Mouse (Mus musculus): Measurements from ENCODE around the gene Arl15. TPM values are rescaled to one million over a fixed set of nuclear protein-coding genes. Genes with fewer than 3 reads are reported as not detected.

Gene Arl15
- polyA plus RNA-seq, 1 experiment from 2014 or later, result 14.6 TPM

DNA sequence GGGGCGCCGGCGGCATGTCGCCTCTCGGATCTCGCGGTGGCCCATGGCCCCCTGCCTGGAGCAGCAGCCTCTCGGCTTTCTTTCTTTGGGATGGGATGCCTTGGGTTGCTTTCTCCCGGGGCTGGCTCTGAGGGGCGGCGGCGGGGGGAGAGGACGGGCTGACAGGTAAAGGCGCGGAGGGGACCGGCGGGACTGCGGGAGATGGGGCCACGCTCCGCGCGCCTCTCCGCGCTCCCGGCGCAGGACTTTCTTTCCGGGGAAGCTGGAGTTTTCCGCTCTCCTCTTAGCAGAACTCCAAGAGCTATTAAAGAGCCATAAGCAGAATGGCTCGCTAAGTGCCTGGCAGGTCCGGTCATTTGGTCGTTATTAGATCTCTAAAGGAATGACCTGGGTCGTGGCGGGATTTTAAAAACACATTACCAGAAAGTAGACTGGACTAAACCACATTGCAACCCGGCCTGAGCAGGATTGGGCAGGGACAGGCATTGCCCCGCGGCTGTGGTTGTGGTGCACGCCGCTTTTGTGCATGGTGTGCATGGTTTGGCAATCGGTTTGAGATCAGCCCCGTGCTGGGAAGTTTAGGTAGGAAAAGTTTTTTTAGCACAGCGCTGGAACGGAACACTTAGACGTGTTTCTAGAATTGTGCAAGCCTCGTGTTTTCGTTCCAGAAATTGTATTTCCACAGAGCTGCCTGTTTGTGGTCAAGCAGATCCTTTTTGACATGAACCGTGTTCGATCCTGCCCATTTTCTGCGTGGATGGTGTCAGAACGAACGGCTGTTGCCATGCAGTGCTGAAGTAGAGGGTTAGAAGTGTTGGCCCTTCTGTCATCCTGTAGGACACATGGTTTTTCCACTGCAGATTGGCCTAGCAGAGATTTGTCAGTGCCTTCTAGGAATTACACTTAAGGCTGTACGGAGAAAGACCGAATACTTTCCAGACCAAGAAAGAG, 675 bp downstream of the Arl15 start:
- Histone ChIP-seq H3K9me3 (ENCODE audit: control insufficient read depth, low read length) (no peaks in the 10 kb centered on the region), H3K27ac (ENCODE audit: low read depth, low read length) (peak overlapping the region; percentile 90), H3K4me3 (ENCODE audit: low read depth, low read length) (peak overlapping the region; percentile 77), H3K36me3 (ENCODE audit: control insufficient read depth, insufficient read depth, low read length) (no peaks in the 10 kb centered on the region), H3K4me2 (ENCODE audit: low read depth, low read length, severe bottlenecking) (peak overlapping the region; percentile 78), H3K27me3 (ENCODE audit: control insufficient read depth, insufficient read depth, low read length) (no peaks in the 10 kb centered on the region), H3K4me1 (replicated peaks; ENCODE audit: control insufficient read depth, insufficient read depth, low read length) (peaks cover 2% of the 10 kb centered on the region; the same call in 1 of the 2 replicates), H3K9ac (ENCODE audit: low read length) (peak overlapping the region; percentile 88)
- ATAC-seq (replicated peaks; ENCODE audit: low FRiP score) (peak; percentile 60), DNase-seq (ENCODE audit: low spot score) (peak; percentile 82)
- 3% methylated on average over 52 of the region's 52 CpGs for WGBS

GRCm38 (mm10) chr13:113797378-113797777, 3.1 kb downstream of the Arl15 start:
- WGBS, result 95% methylated on average over 6 of the region's 6 CpGs
- no peak overlapping the region for H3K4me2 ChIP-seq (ENCODE audit: low read depth, low read length, severe bottlenecking)
- no peaks in the 10 kb centered on the region for H3K36me3 ChIP-seq (ENCODE audit: control insufficient read depth, insufficient read depth, low read length)
- no peak overlapping the region for H3K9ac ChIP-seq (ENCODE audit: low read length)
- H3K4me1 ChIP-seq (replicated peaks; ENCODE audit: control insufficient read depth, insufficient read depth, low read length), result peaks cover 2% of the 10 kb centered on the region; the same call in 1 of the 2 replicates
- no peak overlapping the region for H3K27ac ChIP-seq (ENCODE audit: low read depth, low read length)
- H3K9me3 ChIP-seq (ENCODE audit: control insufficient read depth, low read length), result no peaks in the 10 kb centered on the region
- DNase-seq (ENCODE audit: low spot score), result no peak
- no peaks in the 10 kb centered on the region for H3K27me3 ChIP-seq (ENCODE audit: control insufficient read depth, insufficient read depth, low read length)
- ATAC-seq (replicated peaks; ENCODE audit: low FRiP score), result no peak
- H3K4me3 ChIP-seq (ENCODE audit: low read depth, low read length), result no peak overlapping the region

DNA sequence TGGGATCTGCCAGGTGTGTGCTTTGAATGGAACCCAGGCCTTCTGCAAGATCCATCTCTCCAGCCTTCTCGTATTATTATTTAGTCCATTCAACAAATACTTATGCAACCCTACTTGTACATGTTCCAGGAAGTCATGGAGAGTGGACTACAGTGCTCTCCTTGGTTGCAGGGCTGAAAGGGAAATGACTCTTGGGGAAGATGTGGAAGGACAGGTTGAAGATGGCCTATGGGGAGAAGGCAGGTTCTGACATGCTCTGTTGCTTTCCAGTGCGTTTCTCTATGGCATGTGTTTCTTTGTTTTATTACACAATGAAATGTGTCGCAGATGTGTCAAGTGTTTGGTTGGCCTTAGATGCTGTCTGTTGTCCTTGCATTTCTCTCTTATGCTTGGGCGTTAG, 5.1 kb downstream of the Arl15 start:
- H3K27me3 ChIP-seq (ENCODE audit: control insufficient read depth, insufficient read depth, low read length), result no peaks in the 10 kb centered on the region
- no peaks in the 10 kb centered on the region for H3K9me3 ChIP-seq (ENCODE audit: control insufficient read depth, low read length)
- H3K4me2 ChIP-seq (ENCODE audit: low read depth, low read length, severe bottlenecking), result no peak overlapping the region
- ATAC-seq (replicated peaks; ENCODE audit: low FRiP score) (no peak), DNase-seq (ENCODE audit: low spot score) (no peak)
- H3K4me3 ChIP-seq (ENCODE audit: low read depth, low read length), result no peak overlapping the region
- H3K4me1 ChIP-seq (replicated peaks; ENCODE audit: control insufficient read depth, insufficient read depth, low read length), result peaks cover 2% of the 10 kb centered on the region; the same call in 1 of the 2 replicates
- no peaks in the 10 kb centered on the region for H3K36me3 ChIP-seq (ENCODE audit: control insufficient read depth, insufficient read depth, low read length)
- 85% methylated on average over 4 of the region's 4 CpGs for WGBS
- no peak overlapping the region for H3K27ac ChIP-seq (ENCODE audit: low read depth, low read length)
- no peak overlapping the region for H3K9ac ChIP-seq (ENCODE audit: low read length)

GRCm38 (mm10) chr13:113800246-113800645, 5.9 kb downstream of the Arl15 start:
- H3K4me1 ChIP-seq (replicated peaks; ENCODE audit: control insufficient read depth, insufficient read depth, low read length), result peaks cover 2% of the 10 kb centered on the region; the same call in 1 of the 2 replicates
- 92% methylated on average over 4 of the region's 4 CpGs for WGBS
- DNase-seq (ENCODE audit: low spot score) (no peak), ATAC-seq (replicated peaks; ENCODE audit: low FRiP score) (no peak)
- H3K4me2 ChIP-seq (ENCODE audit: low read depth, low read length, severe bottlenecking), result no peak overlapping the region
- H3K9me3 ChIP-seq (ENCODE audit: control insufficient read depth, low read length), result no peaks in the 10 kb centered on the region
- H3K4me3 ChIP-seq (ENCODE audit: low read depth, low read length), result no peak overlapping the region
- H3K27ac ChIP-seq (ENCODE audit: low read depth, low read length), result no peak overlapping the region
- H3K36me3 ChIP-seq (ENCODE audit: control insufficient read depth, insufficient read depth, low read length), result no peaks in the 10 kb centered on the region
- H3K27me3 ChIP-seq (ENCODE audit: control insufficient read depth, insufficient read depth, low read length), result no peaks in the 10 kb centered on the region
- H3K9ac ChIP-seq (ENCODE audit: low read length), result no peak overlapping the region

DNA sequence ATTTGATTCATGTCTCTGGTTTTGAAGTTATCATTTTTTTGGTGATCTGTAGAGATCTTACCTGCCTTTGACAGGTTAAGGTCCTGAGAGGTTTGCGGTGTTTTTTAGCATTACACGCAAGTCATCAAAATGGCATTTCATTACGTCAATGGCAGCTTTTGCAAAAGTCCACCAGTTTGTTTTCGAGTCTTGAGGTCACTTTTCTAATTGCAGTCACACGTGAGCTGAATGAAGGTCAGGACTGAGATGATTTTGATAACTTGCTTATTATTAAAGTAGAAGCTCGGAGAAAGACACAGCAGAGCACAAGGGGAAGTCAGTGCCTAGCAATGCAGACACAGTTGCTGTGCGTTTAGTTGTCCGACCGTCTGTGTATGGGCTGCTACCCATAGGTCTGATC, 8.3 kb downstream of the Arl15 start:
- H3K27ac ChIP-seq (ENCODE audit: low read depth, low read length), result no peak overlapping the region
- no peak overlapping the region for H3K9ac ChIP-seq (ENCODE audit: low read length)
- H3K27me3 ChIP-seq (ENCODE audit: control insufficient read depth, insufficient read depth, low read length), result no peaks in the 10 kb centered on the region
- H3K4me2 ChIP-seq (ENCODE audit: low read depth, low read length, severe bottlenecking), result no peak overlapping the region
- DNase-seq (ENCODE audit: low spot score) (no peak), ATAC-seq (replicated peaks; ENCODE audit: low FRiP score) (no peak)
- H3K4me1 ChIP-seq (replicated peaks; ENCODE audit: control insufficient read depth, insufficient read depth, low read length), result no peaks in the 10 kb centered on the region
- H3K4me3 ChIP-seq (ENCODE audit: low read depth, low read length), result no peak overlapping the region
- 94% methylated on average over 9 of the region's 9 CpGs for WGBS
- no peaks in the 10 kb centered on the region for H3K36me3 ChIP-seq (ENCODE audit: control insufficient read depth, insufficient read depth, low read length)
- H3K9me3 ChIP-seq (ENCODE audit: control insufficient read depth, low read length), result no peaks in the 10 kb centered on the region

DNA sequence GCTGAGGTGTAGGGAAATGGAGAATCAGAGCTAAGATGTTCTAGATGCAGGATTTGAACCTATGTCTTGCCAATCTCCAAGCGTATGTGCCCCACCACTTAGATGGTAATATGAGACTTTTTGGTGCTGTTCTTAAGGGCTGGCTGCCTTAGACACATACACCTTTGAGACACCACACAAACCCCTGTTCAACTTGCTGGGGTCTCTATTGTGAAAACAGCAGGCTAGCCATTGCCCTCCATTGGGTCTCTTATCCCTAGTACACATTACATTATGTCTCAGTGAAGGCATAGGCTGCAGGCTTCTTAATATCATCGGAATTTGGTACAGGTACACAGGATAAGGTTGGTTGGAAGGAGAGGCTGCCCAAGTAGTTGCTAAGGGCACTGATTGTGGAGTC, 16.8 kb downstream of the Arl15 start:
- Histone ChIP-seq H3K4me2 (ENCODE audit: low read depth, low read length, severe bottlenecking) (no peak overlapping the region), H3K9me3 (ENCODE audit: control insufficient read depth, low read length) (no peaks in the 10 kb centered on the region), H3K36me3 (ENCODE audit: control insufficient read depth, insufficient read depth, low read length) (no peaks in the 10 kb centered on the region), H3K27ac (ENCODE audit: low read depth, low read length) (no peak overlapping the region), H3K4me3 (ENCODE audit: low read depth, low read length) (no peak overlapping the region), H3K27me3 (ENCODE audit: control insufficient read depth, insufficient read depth, low read length) (no peaks in the 10 kb centered on the region), H3K4me1 (replicated peaks; ENCODE audit: control insufficient read depth, insufficient read depth, low read length) (peaks cover 3% of the 10 kb centered on the region; the same call in 1 of the 2 replicates), H3K9ac (ENCODE audit: low read length) (no peak overlapping the region)
- no peak for ATAC-seq (replicated peaks; ENCODE audit: low FRiP score)
- DNase-seq (ENCODE audit: low spot score), result no peak
- WGBS, result 96% methylated on average over 2 of the region's 2 CpGs

DNA sequence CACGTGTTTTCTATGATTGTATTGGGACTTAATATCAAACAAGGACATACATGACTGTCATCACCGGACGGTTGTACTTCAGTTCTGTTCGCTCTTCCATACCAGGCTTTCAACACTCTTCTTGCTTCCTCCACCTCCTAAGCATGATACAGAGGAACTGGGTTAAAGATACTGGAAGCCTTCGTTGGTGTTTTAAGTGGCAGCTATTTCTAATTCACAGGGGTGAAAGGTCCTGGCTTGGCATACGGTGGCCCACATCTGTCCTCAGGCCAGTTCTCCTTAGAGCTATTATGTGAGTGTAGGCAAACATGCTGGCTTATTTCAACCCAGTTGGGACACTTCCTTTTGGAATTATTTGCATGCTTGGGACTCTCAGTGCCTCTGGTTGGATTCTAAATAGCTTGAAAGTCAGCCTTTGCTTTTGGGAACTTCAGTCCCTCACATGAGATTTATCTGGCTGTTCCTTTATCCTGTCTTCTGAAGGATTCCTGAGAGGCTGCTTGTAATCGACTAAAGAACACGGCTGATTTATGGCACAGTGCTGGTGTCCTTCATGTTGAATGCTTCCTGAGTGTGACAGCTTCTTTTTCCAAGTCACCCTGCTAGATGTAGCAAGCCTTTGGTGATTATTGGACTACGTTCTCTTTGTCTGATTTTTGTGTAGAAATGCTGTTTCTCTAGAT, 17.7 kb downstream of the Arl15 start:
- Histone ChIP-seq H3K27me3 (ENCODE audit: control insufficient read depth, insufficient read depth, low read length) (no peaks in the 10 kb centered on the region), H3K27ac (ENCODE audit: low read depth, low read length) (no peak overlapping the region), H3K9ac (ENCODE audit: low read length) (no peak overlapping the region), H3K36me3 (ENCODE audit: control insufficient read depth, insufficient read depth, low read length) (no peaks in the 10 kb centered on the region), H3K4me3 (ENCODE audit: low read depth, low read length) (no peak overlapping the region), H3K4me2 (ENCODE audit: low read depth, low read length, severe bottlenecking) (no peak overlapping the region), H3K9me3 (ENCODE audit: control insufficient read depth, low read length) (no peaks in the 10 kb centered on the region), H3K4me1 (replicated peaks; ENCODE audit: control insufficient read depth, insufficient read depth, low read length) (peaks cover 3% of the 10 kb centered on the region; the same call in 1 of the 2 replicates)
- ATAC-seq (replicated peaks; ENCODE audit: low FRiP score) (no peak), DNase-seq (ENCODE audit: low spot score) (no peak)
- whole genome bisulfite sequencing, result 82% methylated on average over 9 of the region's 9 CpGs

DNA sequence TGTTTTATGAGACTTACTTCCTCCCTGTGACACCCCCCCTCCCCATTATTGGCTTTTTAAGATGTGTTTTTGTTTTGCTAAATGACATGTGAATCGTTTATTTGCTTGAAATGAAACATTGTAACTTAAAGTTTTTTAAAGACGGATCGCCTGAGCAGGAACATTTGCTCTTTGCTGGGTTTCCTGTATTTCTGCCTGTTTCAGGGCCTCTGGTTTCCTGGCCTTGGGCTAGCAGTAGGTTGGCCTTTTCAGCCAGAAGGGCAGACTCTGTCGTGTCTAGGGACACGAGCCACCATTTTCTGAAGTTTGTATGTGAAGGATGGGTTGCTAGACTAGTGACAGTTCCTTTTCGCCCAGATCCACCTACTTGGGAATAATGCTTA, 18.3 kb downstream of the Arl15 start:
- WGBS, result 81% methylated on average over 6 of the region's 6 CpGs

More for the DNA sequence above, 18.3 kb downstream of the Arl15 start:
- no peak overlapping the region for H3K27ac ChIP-seq (ENCODE audit: low read depth, low read length)
- no peaks in the 10 kb centered on the region for H3K36me3 ChIP-seq (ENCODE audit: control insufficient read depth, insufficient read depth, low read length)
- no peak overlapping the region for H3K9ac ChIP-seq (ENCODE audit: low read length)
- no peaks in the 10 kb centered on the region for H3K9me3 ChIP-seq (ENCODE audit: control insufficient read depth, low read length)
- ATAC-seq (replicated peaks; ENCODE audit: low FRiP score) (no peak), DNase-seq (ENCODE audit: low spot score) (no peak)
- peaks cover 3% of the 10 kb centered on the region; the same call in 1 of the 2 replicates for H3K4me1 ChIP-seq (replicated peaks; ENCODE audit: control insufficient read depth, insufficient read depth, low read length)
- no peaks in the 10 kb centered on the region for H3K27me3 ChIP-seq (ENCODE audit: control insufficient read depth, insufficient read depth, low read length)
- no peak overlapping the region for H3K4me2 ChIP-seq (ENCODE audit: low read depth, low read length, severe bottlenecking)
- no peak overlapping the region for H3K4me3 ChIP-seq (ENCODE audit: low read depth, low read length)
